Mouse (Mus musculus) testis, adult 2 months (tissue): ENCODE data around the gene Fignl1.

ENCODE experiments used
- CTCF ChIP-seq: fragments of 200-500 bp; IDR thresholded peaks from 2 replicates; pipeline ENCODE4 v1.5.1; 2012; ENCODE audit warnings: low read depth, mild to moderate bottlenecking, inconsistent platforms, low read length, moderate library complexity; ENCODE audit not compliant: control insufficient read depth, insufficient read depth, insufficient replicate concordance
- POLR2A ChIP-seq: fragments of 200-500 bp; IDR thresholded peaks from 2 replicates; pipeline ENCODE4 v1.6.1; 2012; ENCODE audit warnings: low read depth, mild to moderate bottlenecking, inconsistent platforms, low read length, moderate library complexity; ENCODE audit not compliant: control insufficient read depth

GRCm38 (mm10) chr11:11774384-11774783 is 34.4 kb downstream of the Fignl1 start:
- no peak for TF ChIP-seq CTCF
- TF ChIP-seq POLR2A, result no peak
